Mouse (Mus musculus) brain, embryonic 18.5 days (tissue): ENCODE measurements at regions not wholly inside any gene's neighbourhood (a gene's known extent, or its start where the extent isn't known, plus 50 kb on each side); places are given as distances from the start of the nearest gene placed in this dataset.

Experiments used
- DNase-seq: peaks from one replicate; pipeline ENCODE4 v3.0.0-alpha.2; 2012; ENCODE audit warnings: low read depth, low spot score

- DNase-seq: no peak
These were observed 146.1 kb upstream of the Cxcr4 start for GRCm38 (mm10) chr1:128738152-128738551.

GRCm38 (mm10) chr1:128734857-128735256 lies 142.8 kb upstream of the Cxcr4 start:
- DNase-seq: no peak

- DNase-seq: no peak
These were observed 139.4 kb upstream of the Cxcr4 start for GRCm38 (mm10) chr1:128731445-128731844.

- DNase-seq: no peak
These were observed 132.5 kb upstream of the Cxcr4 start for GRCm38 (mm10) chr1:128724433-128725091.

- no peak for DNase-seq
These were observed 131.8 kb upstream of the Cxcr4 start for GRCm38 (mm10) chr1:128723843-128724242.

GRCm38 (mm10) chr1:128722061-128722471 lies 130.0 kb upstream of the Cxcr4 start:
- no peak for DNase-seq

GRCm38 (mm10) chr1:128714843-128715242 lies 122.8 kb upstream of the Cxcr4 start:
- DNase-seq: no peak

- DNase-seq: no peak
These were observed 120.8 kb upstream of the Cxcr4 start for GRCm38 (mm10) chr1:128712876-128713275.

GRCm38 (mm10) chr1:128711121-128711520 lies 119.0 kb upstream of the Cxcr4 start:
- DNase-seq: no peak

- DNase-seq: no peak
These were observed 115.7 kb upstream of the Cxcr4 start for GRCm38 (mm10) chr1:128707747-128708146.

- no peak for DNase-seq
These were observed 114.1 kb upstream of the Cxcr4 start for GRCm38 (mm10) chr1:128706167-128706566.

- DNase-seq: no peak
These were observed 113.0 kb upstream of the Cxcr4 start for GRCm38 (mm10) chr1:128705071-128705503.

- no peak for DNase-seq
These were observed 109.2 kb upstream of the Cxcr4 start for GRCm38 (mm10) chr1:128701326-128701725.

GRCm38 (mm10) chr1:128697962-128698361 lies 105.9 kb upstream of the Cxcr4 start:
- DNase-seq: no peak

- DNase-seq: no peak
These were observed 103.8 kb upstream of the Cxcr4 start for GRCm38 (mm10) chr1:128695936-128696335.

GRCm38 (mm10) chr1:128692799-128693198 lies 100.7 kb upstream of the Cxcr4 start:
- DNase-seq: no peak

GRCm38 (mm10) chr1:128692313-128692712 lies 100.2 kb upstream of the Cxcr4 start:
- DNase-seq: no peak

- DNase-seq: no peak
These were observed 95.3 kb upstream of the Cxcr4 start for GRCm38 (mm10) chr1:128687236-128687927.

GRCm38 (mm10) chr1:128685467-128686137 lies 93.5 kb upstream of the Cxcr4 start:
- no peak for DNase-seq

GRCm38 (mm10) chr1:128682942-128683341 lies 90.8 kb upstream of the Cxcr4 start:
- no peak for DNase-seq

GRCm38 (mm10) chr1:128681261-128681660 lies 89.2 kb upstream of the Cxcr4 start:
- DNase-seq: no peak

GRCm38 (mm10) chr1:128680538-128680937 lies 88.4 kb upstream of the Cxcr4 start:
- no peak for DNase-seq

- DNase-seq: no peak
These were observed 87.9 kb upstream of the Cxcr4 start for GRCm38 (mm10) chr1:128680012-128680411.
